Mouse (Mus musculus) embryonic facial prominence, embryonic 12.5 days (tissue): ENCODE data around the gene Mrfap1. TPM values are rescaled to one million over a fixed set of nuclear protein-coding genes. Genes with fewer than 3 reads are reported as not detected.
"Not testable (repeated sequence)": the region's sequence is repeated elsewhere in the genome, so short reads cannot be mapped to it uniquely, and the experiment has no call there.

Experiments
- ATAC-seq: fragments of 200-750 bp; cut with Nextera tagmentation; 2 replicates; pipeline ENCODE4 v1.8.0; 2017; ENCODE audit not compliant: insufficient number of reproducible peaks, insufficient read depth, low FRiP score, low TSS enrichment
- H3K27ac ChIP-seq: fragments of 300-500 bp; sonication (generic); 2 replicates; pipeline ENCODE4 v1.5.1; 2016; ENCODE audit warnings: mild to moderate bottlenecking
- H3K27me3 ChIP-seq: fragments of 300-500 bp; sonication (generic); 2 replicates; pipeline ENCODE4 v1.6.1; 2016; ENCODE audit warnings: mild to moderate bottlenecking, moderate library complexity
- H3K36me3 ChIP-seq: fragments of 300-500 bp; sonication (generic); 2 replicates; pipeline ENCODE4 v1.6.1; 2016; ENCODE audit warnings: mild to moderate bottlenecking
- H3K4me1 ChIP-seq: fragments of 300-500 bp; sonication (generic); 2 replicates; pipeline ENCODE4 v1.6.1; 2016
- H3K4me2 ChIP-seq: fragments of 300-500 bp; sonication (generic); replicated peaks from 2 replicates; pipeline ENCODE4 v1.6.1; 2016; ENCODE audit warnings: mild to moderate bottlenecking, moderate library complexity
- H3K4me3 ChIP-seq: fragments of 300-500 bp; sonication (generic); 2 replicates; pipeline ENCODE4 v1.5.1; 2016; ENCODE audit warnings: mild to moderate bottlenecking
- H3K9ac ChIP-seq: fragments of 300-500 bp; sonication (generic); 2 replicates; pipeline ENCODE4 v1.6.1; 2016; ENCODE audit warnings: mild to moderate bottlenecking, moderate library complexity
- H3K9me3 ChIP-seq: fragments of 300-500 bp; sonication (generic); 2 replicates; pipeline ENCODE4 v1.6.1; 2016; ENCODE audit warnings: mild to moderate bottlenecking, moderate library complexity
- WGBS: fragments of 180-500 bp; shearing (Covaris S2); methylation state at CpG from one replicate; pipeline ENCODE4 v1.1.7; 2016; 5-methylcytosine and 5-hydroxymethylcytosine counted together
- polyA plus RNA-seq: library from polyadenylated mRNA; unstranded; fragments of >200 nt; fragmentation: Nextera tagmentation; extraction: Ambion mirVana; gene quantifications from 2 replicates; pipeline ENCODE4 v1.2.1, GENCODE M21; 2016

The Mrfap1 gene
- polyA plus RNA-seq, 1 experiment from 2014 or later = 717 TPM

- H3K36me3 ChIP-seq = peaks cover 6% of the 10 kb centered on the region; the same call in 1 of the 2 replicates
- H3K4me1 ChIP-seq = no peaks in the 10 kb centered on the region
- H3K27ac ChIP-seq = no peak overlapping the region
- 56% methylated on average over 6 of the region's 6 CpGs for WGBS
- no peak overlapping the region for H3K4me3 ChIP-seq
- ATAC-seq = no peak
- H3K9me3 ChIP-seq = no peaks in the 10 kb centered on the region
- H3K9ac ChIP-seq = no peak overlapping the region
- H3K27me3 ChIP-seq = no peaks in the 10 kb centered on the region
- no peak overlapping the region for H3K4me2 ChIP-seq
These were observed 23.6 kb upstream of the Mrfap1 start for GRCm38 (mm10) chr5:36820142-36820541.

DNA sequence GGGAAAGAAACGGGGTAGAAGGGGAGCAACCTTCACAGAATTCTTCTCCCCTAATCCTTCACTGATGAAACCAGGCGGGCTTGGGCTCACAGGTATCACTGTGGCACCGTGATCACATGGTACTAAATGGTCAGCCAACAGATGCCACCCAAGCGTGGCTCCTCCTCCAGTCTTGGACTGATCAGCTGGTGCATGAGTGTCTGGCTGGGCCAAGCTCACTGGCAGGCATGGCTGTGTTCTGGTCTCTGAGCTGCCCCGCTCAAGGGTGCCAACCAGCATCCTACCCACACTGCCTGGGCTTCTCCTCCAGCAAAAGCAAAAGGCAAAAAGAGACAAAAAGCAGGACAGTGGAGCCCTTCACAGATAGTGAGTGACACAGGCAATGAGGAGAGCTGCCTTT is 23.2 kb upstream of the Mrfap1 start:
- no peaks in the 10 kb centered on the region for H3K9me3 ChIP-seq
- H3K4me3 ChIP-seq = no peak overlapping the region
- H3K27ac ChIP-seq = no peak overlapping the region
- no peak for ATAC-seq
- peaks cover 6% of the 10 kb centered on the region; the same call in 1 of the 2 replicates for H3K36me3 ChIP-seq
- H3K4me2 ChIP-seq = no peak overlapping the region
- WGBS = 87% methylated on average over 5 of the region's 5 CpGs
- no peaks in the 10 kb centered on the region for H3K27me3 ChIP-seq
- no peaks in the 10 kb centered on the region for H3K4me1 ChIP-seq
- H3K9ac ChIP-seq = no peak overlapping the region

- WGBS = 62% methylated on average over 3 of the region's 3 CpGs
- no peaks in the 10 kb centered on the region for H3K4me1 ChIP-seq
- no peaks in the 10 kb centered on the region for H3K27me3 ChIP-seq
- H3K9me3 ChIP-seq = no peaks in the 10 kb centered on the region
- no peak overlapping the region for H3K4me2 ChIP-seq
- no peak overlapping the region for H3K9ac ChIP-seq
- peaks cover 6% of the 10 kb centered on the region; the same call in 1 of the 2 replicates for H3K36me3 ChIP-seq
- no peak overlapping the region for H3K27ac ChIP-seq
- ATAC-seq = no peak
- no peak overlapping the region for H3K4me3 ChIP-seq
These were observed 21.2 kb upstream of the Mrfap1 start for GRCm38 (mm10) chr5:36817738-36818137.

- Histone ChIP-seq H3K36me3 (no peaks in the 10 kb centered on the region), H3K4me2 (no peak overlapping the region), H3K9ac (no peak overlapping the region), H3K4me1 (no peaks in the 10 kb centered on the region), H3K9me3 (no peaks in the 10 kb centered on the region), H3K27ac (no peak overlapping the region), H3K4me3 (no peak overlapping the region), H3K27me3 (no peaks in the 10 kb centered on the region)
- WGBS = 74% methylated on average over 6 of the region's 6 CpGs
- no peak for ATAC-seq
These were observed 18.0 kb upstream of the Mrfap1 start for GRCm38 (mm10) chr5:36814554-36814953.

GRCm38 (mm10) chr5:36811413-36811812 is 14.8 kb upstream of the Mrfap1 start:
- no peaks in the 10 kb centered on the region for H3K27me3 ChIP-seq
- H3K4me2 ChIP-seq = no peak overlapping the region
- H3K4me1 ChIP-seq = no peaks in the 10 kb centered on the region
- no peak overlapping the region for H3K9ac ChIP-seq
- H3K4me3 ChIP-seq = no peak overlapping the region
- H3K36me3 ChIP-seq = no peaks in the 10 kb centered on the region
- no peak overlapping the region for H3K27ac ChIP-seq
- no peak for ATAC-seq
- 27% methylated on average over 3 of the region's 3 CpGs for WGBS
- H3K9me3 ChIP-seq = no peaks in the 10 kb centered on the region

DNA sequence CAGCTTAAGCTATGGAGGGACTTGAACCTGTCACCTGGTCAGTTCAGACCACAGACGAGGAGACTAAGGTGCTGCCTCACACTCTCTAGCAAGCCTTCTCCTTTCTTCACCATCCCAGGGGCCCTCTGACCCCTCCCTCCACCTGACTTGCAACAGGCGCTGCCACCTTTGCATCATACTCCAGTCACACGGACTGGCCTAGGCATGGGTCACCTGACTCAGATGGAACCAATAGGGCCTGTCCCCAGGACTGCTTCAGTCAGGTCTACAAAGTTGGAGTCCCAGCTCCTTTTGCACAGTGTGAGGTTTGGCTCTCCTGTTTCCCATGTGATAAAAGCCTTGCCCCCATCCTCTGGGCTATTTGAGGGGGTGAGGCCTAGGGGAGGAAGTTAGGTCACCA is 14.1 kb upstream of the Mrfap1 start:
- H3K9me3 ChIP-seq = no peaks in the 10 kb centered on the region
- H3K4me3 ChIP-seq = no peak overlapping the region
- H3K9ac ChIP-seq = no peak overlapping the region
- H3K4me1 ChIP-seq = no peaks in the 10 kb centered on the region
- ATAC-seq = 0 out of 2 replicates have a peak, but pooled peaks have one; percentile 50
- H3K36me3 ChIP-seq = no peaks in the 10 kb centered on the region
- no peak overlapping the region for H3K4me2 ChIP-seq
- H3K27me3 ChIP-seq = no peaks in the 10 kb centered on the region
- H3K27ac ChIP-seq = no peak overlapping the region
- WGBS = 77% methylated on average over 3 of the region's 3 CpGs

- Histone ChIP-seq H3K4me1 (no peaks in the 10 kb centered on the region), H3K27me3 (no peaks in the 10 kb centered on the region), H3K9me3 (no peaks in the 10 kb centered on the region), H3K36me3 (no peaks in the 10 kb centered on the region), H3K4me2 (no peak overlapping the region), H3K4me3 (no peak overlapping the region), H3K27ac (no peak overlapping the region), H3K9ac (no peak overlapping the region)
- WGBS = 90% methylated on average over 7 of the region's 7 CpGs
- ATAC-seq = no peak
These were observed 12.6 kb upstream of the Mrfap1 start for GRCm38 (mm10) chr5:36809123-36809522.

- no peak for ATAC-seq
- Histone ChIP-seq H3K9ac (no peak overlapping the region), H3K4me3 (no peak overlapping the region), H3K36me3 (no peaks in the 10 kb centered on the region), H3K27me3 (no peaks in the 10 kb centered on the region), H3K4me1 (no peaks in the 10 kb centered on the region), H3K27ac (no peak overlapping the region), H3K9me3 (no peaks in the 10 kb centered on the region), H3K4me2 (no peak overlapping the region)
- WGBS = 19% methylated on average over 5 of the region's 5 CpGs
These were observed 10.5 kb upstream of the Mrfap1 start for GRCm38 (mm10) chr5:36807106-36807505.

DNA sequence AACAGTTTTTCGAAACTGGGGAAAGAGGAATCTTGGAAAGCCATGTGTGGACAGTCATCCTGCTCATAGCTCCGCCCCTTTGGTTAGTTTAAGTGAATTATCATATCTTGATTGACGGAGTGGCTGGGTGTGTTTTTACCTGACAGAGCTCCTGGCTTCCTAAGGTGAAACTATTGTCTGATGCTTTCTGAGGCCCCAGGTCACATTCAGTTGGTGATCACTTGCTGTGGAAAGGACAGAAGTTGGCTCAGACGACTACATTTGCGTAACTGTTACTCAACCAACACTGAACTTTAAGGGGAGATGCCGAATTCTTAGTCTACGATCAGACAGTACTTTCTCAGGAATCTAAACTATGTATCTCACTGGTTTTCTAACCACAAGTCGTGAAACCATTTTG is 719 bp upstream of the Mrfap1 start:
- Histone ChIP-seq H3K4me2 (peak overlapping the region; percentile 56), H3K4me1 (0 out of 2 replicates have a peak, but pooled peaks cover 3% of the 10 kb centered on the region), H3K4me3 (peak overlapping the region; percentile 76; the same call in 1 of the 2 replicates), H3K27ac (no peak overlapping the region), H3K27me3 (no peaks in the 10 kb centered on the region), H3K9ac (peak overlapping the region; percentile 28; the same call in 1 of the 2 replicates), H3K36me3 (peaks cover 23% of the 10 kb centered on the region; the same call in 1 of the 2 replicates), H3K9me3 (no peaks in the 10 kb centered on the region)
- no peak for ATAC-seq
- 53% methylated on average over 8 of the region's 8 CpGs for WGBS

GRCm38 (mm10) chr5:36795647-36796295 is 801 bp downstream of the Mrfap1 start:
- not testable (repeated sequence) for H3K9me3 ChIP-seq, H3K4me1 ChIP-seq, H3K27me3 ChIP-seq
- peak overlapping the region; percentile 97 for H3K27ac ChIP-seq
- H3K36me3 ChIP-seq = peaks cover 26% of the 10 kb centered on the region; the same call in 1 of the 2 replicates
- H3K4me2 ChIP-seq = peak overlapping the region; percentile 56
- peak overlapping the region; percentile 84 for H3K9ac ChIP-seq
- 5% methylated on average over 35 of the region's 37 CpGs for WGBS
- H3K4me3 ChIP-seq = peak overlapping the region; percentile 76
- ATAC-seq = 0 out of 2 replicates have a peak, but pooled peaks have one; percentile 58

DNA sequence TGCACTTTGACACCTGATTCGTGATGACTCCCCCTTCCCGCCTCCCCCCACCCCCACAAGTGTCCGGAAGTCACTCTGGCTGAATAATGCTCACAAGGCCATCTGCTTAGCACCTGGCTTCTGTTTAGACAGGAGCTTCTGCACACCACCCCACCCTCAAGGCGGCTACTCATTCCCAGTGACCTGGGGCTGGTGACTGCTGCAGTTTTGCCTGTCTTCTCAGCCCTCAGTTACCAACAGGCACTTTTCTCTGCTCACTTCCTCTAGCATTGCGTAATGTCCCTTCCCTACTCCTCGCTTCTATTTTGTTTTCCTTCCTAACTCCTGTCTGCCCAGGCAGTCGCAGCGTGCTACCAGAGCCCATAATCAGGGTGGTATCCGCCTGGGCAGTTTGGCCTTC is 4.7 kb downstream of the Mrfap1 start:
- Histone ChIP-seq H3K27ac (no peak overlapping the region), H3K9ac (no peak overlapping the region), H3K4me1 (no peaks in the 10 kb centered on the region), H3K36me3 (peaks cover 26% of the 10 kb centered on the region; the same call in 1 of the 2 replicates), H3K4me3 (no peak overlapping the region), H3K27me3 (no peaks in the 10 kb centered on the region), H3K4me2 (no peak overlapping the region), H3K9me3 (no peaks in the 10 kb centered on the region)
- WGBS = 76% methylated on average over 9 of the region's 9 CpGs
- no peak for ATAC-seq

DNA sequence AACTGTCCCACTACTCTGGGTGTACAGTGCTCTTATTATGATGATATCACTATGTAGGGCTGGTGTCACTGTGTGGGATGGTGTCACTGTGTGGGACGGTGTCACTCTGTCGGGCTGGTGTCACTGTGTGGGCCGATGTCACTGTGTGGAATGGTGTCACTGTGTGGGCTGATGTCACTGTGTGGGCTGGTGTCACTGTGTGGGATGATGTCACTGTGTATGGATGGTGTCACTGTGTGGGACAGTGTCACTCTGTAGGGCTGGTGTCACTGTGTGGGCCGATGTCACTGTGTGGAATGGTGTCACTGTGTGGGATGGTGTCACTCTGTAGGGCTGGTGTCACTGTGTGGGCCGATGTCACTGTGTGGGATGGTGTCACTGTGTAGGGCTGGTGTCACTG is 10.5 kb downstream of the Mrfap1 start:
- H3K4me3 ChIP-seq = no peak overlapping the region
- H3K27me3 ChIP-seq = no peaks in the 10 kb centered on the region
- no peaks in the 10 kb centered on the region for H3K9me3 ChIP-seq
- no peaks in the 10 kb centered on the region for H3K4me1 ChIP-seq
- 90% methylated on average over 5 of the region's 5 CpGs for WGBS
- H3K4me2 ChIP-seq = no peak overlapping the region
- no peak overlapping the region for H3K27ac ChIP-seq
- no peak overlapping the region for H3K9ac ChIP-seq
- H3K36me3 ChIP-seq = no peaks in the 10 kb centered on the region
- ATAC-seq = no peak
